Mouse (Mus musculus) liver, postnatal 0 days (tissue): Measurements from ENCODE around the gene Timm23. TPM values are rescaled to one million over a fixed set of nuclear protein-coding genes. Genes with fewer than 3 reads are reported as not detected.
"Not testable (repeated sequence)": the region's sequence is repeated elsewhere in the genome, so short reads cannot be mapped to it uniquely, and the experiment has no call there.

Experiments used
- ATAC-seq: fragments of 200-750 bp; cut with Nextera tagmentation; 2 replicates; pipeline ENCODE4 v1.8.0; 2017; ENCODE audit warnings: mild to moderate bottlenecking, moderate library complexity
- DNase-seq: peaks from one replicate; pipeline ENCODE4 v3.0.0-alpha.2; 2016
- H3K27ac ChIP-seq: fragments of 300-500 bp; sonication (generic); 2 replicates; pipeline ENCODE4 v1.5.1; 2014; ENCODE audit warnings: antibody characterized with exemption, moderate library complexity, mild to moderate bottlenecking, low read depth
- H3K27me3 ChIP-seq: fragments of 300-500 bp; sonication (generic); 2 replicates; pipeline ENCODE4 v1.6.1; 2014; ENCODE audit warnings: low read length, control low read depth, mixed read lengths; ENCODE audit not compliant: insufficient read depth
- H3K36me3 ChIP-seq: fragments of 300-500 bp; sonication (generic); replicated peaks from 2 replicates; pipeline ENCODE4 v1.6.1; 2014; ENCODE audit warnings: mild to moderate bottlenecking, control low read depth, low read length, moderate library complexity, mixed read lengths; ENCODE audit not compliant: insufficient read depth
- H3K4me1 ChIP-seq: fragments of 300-500 bp; sonication (generic); 2 replicates; pipeline ENCODE4 v1.6.1; 2014; ENCODE audit warnings: antibody characterized with exemption, mild to moderate bottlenecking, control low read depth; ENCODE audit not compliant: insufficient read depth
- H3K4me2 ChIP-seq: fragments of 300-500 bp; sonication (generic); 2 replicates; pipeline ENCODE4 v1.6.1; 2014; ENCODE audit warnings: low read depth, mild to moderate bottlenecking, low read length, moderate library complexity, mixed read lengths
- H3K4me3 ChIP-seq: fragments of 300-500 bp; sonication (generic); 2 replicates; pipeline ENCODE4 v1.5.1; 2014; ENCODE audit warnings: low read depth, low read length
- H3K9ac ChIP-seq: fragments of 300-500 bp; sonication (generic); replicated peaks from 2 replicates; pipeline ENCODE4 v1.6.1; 2014; ENCODE audit warnings: mild to moderate bottlenecking, moderate library complexity
- H3K9me3 ChIP-seq: fragments of 300-500 bp; sonication (generic); 2 replicates; pipeline ENCODE4 v1.6.1; 2016; ENCODE audit warnings: mild to moderate bottlenecking, control low read depth, low read length, mixed read lengths
- CTCF ChIP-seq: sonication (generic); IDR thresholded peaks from 2 replicates; pipeline ENCODE4 v1.5.1; 2016; ENCODE audit warnings: antibody characterized with exemption, low read depth
- EP300 ChIP-seq: IDR thresholded peaks from 2 replicates; pipeline ENCODE4 v1.6.1; 2016; ENCODE audit warnings: antibody characterized with exemption, low read depth, mild to moderate bottlenecking
- WGBS: fragments of 180-500 bp; shearing (Covaris S2); extraction: QIAGEN DNeasy Blood & Tissue Kit; methylation state at CpG from one replicate; pipeline ENCODE4 v1.1.7; 2014; ENCODE audit not compliant: insufficient replicate concordance; 5-methylcytosine and 5-hydroxymethylcytosine counted together
- polyA plus RNA-seq: library from polyadenylated mRNA; unstranded; fragments of >200 nt; fragmentation: Nextera tagmentation; extraction: Ambion mirVana; gene quantifications from 2 replicates; pipeline ENCODE4 v1.2.1, GENCODE M21; 2015

Timm23 gene
- polyA plus RNA-seq, 1 experiment from 2014 or later: 211 TPM

DNA sequence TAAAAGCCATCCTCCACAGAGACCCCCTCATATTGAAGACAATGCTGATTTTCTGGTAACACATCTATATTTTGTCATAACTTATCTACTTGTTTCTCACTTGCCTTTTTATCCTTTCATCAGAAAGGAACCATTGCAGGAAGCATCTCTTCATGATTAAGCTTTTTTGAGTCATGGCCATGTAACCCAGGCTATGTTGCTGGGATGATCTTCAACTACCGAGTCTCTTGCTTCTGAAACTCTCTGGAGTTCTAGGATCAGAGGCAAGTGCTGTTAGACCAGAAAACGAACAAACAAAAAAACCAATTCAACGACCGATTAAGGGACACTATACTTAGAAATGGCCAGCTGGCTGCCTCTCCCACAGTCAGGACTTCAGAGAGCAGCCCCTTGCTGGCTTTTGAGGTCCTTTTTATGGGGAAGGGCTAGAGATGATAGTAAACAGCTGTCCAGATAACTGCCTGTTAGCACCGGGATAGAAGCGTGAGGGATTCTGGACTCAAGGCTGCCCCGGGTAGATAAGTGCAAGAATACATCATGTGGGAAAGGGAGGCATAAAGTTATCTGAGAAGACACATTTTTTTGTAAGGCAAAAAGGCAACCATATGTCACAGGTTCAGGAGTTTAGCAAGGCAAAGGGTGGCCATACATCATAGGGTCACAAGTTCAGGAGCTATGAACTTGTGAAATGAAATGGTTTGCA is 55.7 kb downstream of the Timm23 start:
- ATAC-seq (peak; percentile 98), DNase-seq (peak; percentile 61)
- no peak for TF ChIP-seq CTCF
- peak; percentile 99 for TF ChIP-seq EP300
- Histone ChIP-seq H3K27me3 (no peaks in the 10 kb centered on the region), H3K27ac (peak overlapping the region; percentile 88), H3K9me3 (peaks cover 6% of the 10 kb centered on the region), H3K9ac (peak overlapping the region; percentile 53), H3K4me3 (peak overlapping the region; percentile 41), H3K4me2 (peak overlapping the region; percentile 49), H3K36me3 (no peaks in the 10 kb centered on the region), H3K4me1 (no peaks in the 10 kb centered on the region; the same call in 1 of the 2 replicates)
- WGBS: 40% methylated on average over 7 of the region's 7 CpGs

DNA sequence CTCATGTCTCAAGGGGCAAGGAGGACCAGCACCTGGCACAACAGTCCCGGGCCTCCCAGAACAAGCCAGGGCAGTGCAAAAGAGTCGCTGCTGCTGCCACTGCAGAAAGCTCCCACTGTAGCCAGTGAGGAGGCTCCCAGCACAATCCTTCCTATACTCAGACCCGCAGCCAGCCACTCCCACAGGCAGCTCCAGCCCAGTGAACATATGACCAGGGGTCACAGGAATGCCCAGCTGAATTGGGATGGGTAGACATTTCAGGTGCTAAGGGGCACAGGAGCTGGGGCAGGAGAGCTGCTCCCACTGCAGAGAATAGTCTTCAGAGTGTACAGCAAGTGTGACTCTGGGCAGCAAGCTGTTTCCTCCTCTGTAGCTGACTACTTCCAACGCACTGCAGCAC is 56.3 kb downstream of the Timm23 start:
- no peak for DNase-seq
- Histone ChIP-seq H3K9me3 (peaks cover 6% of the 10 kb centered on the region), H3K9ac (peak overlapping the region; percentile 53), H3K4me2 (peak overlapping the region; percentile 49), H3K36me3 (no peaks in the 10 kb centered on the region), H3K27me3 (no peaks in the 10 kb centered on the region), H3K27ac (peak overlapping the region; percentile 88), H3K4me1 (no peaks in the 10 kb centered on the region; the same call in 1 of the 2 replicates), H3K4me3 (peak overlapping the region; percentile 41)
- no peak for TF ChIP-seq CTCF
- no peak for TF ChIP-seq EP300
- 53% methylated on average over 4 of the region's 4 CpGs for WGBS
- peak; percentile 22; the same call in 1 of the 2 replicates for ATAC-seq

DNA sequence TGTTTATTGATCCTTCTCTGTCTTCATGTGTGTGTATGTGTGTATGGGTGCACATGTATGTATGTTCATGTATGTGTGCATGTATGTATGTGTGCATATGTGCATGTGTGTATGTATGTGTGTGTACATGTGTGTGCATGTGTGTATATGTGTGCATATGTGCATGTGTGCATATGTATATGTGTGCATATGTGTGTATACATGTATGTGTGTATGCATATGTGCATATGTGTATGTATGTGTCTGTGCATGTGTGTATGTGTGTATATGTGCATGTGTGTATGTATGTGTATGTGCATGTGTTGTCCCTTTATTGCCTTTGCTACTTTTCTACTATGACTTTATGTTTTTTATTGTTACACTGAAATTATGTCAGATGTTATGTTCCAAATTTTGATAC is 57.0 kb downstream of the Timm23 start:
- Histone ChIP-seq H3K36me3 (no peaks in the 10 kb centered on the region), H3K27ac (no peak overlapping the region), H3K4me3 (no peak overlapping the region), H3K4me1 (no peaks in the 10 kb centered on the region; the same call in 1 of the 2 replicates), H3K9me3 (peaks cover 6% of the 10 kb centered on the region), H3K9ac (no peak overlapping the region), H3K27me3 (no peaks in the 10 kb centered on the region), H3K4me2 (no peak overlapping the region)
- DNase-seq (no peak), ATAC-seq (no peak)
- no peak for TF ChIP-seq EP300
- no peak for TF ChIP-seq CTCF

- no peaks in the 10 kb centered on the region; the same call in 1 of the 2 replicates for H3K4me1 ChIP-seq
- no peak for DNase-seq
- TF ChIP-seq EP300 (no peak), CTCF (no peak)
- no peaks in the 10 kb centered on the region for H3K36me3 ChIP-seq
- ATAC-seq: no peak
- no peaks in the 10 kb centered on the region for H3K27me3 ChIP-seq
- H3K9ac ChIP-seq: no peak within 1 kb of the TSS
- no peak within 1 kb of the TSS for H3K27ac ChIP-seq
- H3K4me2 ChIP-seq: no peak within 1 kb of the TSS
- H3K4me3 ChIP-seq: no peak within 1 kb of the TSS
- no peaks in the 10 kb centered on the region for H3K9me3 ChIP-seq
- 85% methylated on average over 5 of the region's 5 CpGs for WGBS
Measured at GRCm38 (mm10) chr14:32141723-32142122, 60.0 kb downstream of the Timm23 start, which contains the start of gene Msmb. TSS of gene Msmb (plus strand) at chr14:32142023.

GRCm38 (mm10) chr14:32140359-32140965 is 61.2 kb downstream of the Timm23 start:
- peaks cover 8% of the 10 kb centered on the region for H3K4me1 ChIP-seq
- ATAC-seq: no peak
- H3K9ac ChIP-seq: no peak overlapping the region

GRCm38 (mm10) chr14:32136467-32136866 is 65.2 kb downstream of the Timm23 start:
- H3K9ac ChIP-seq, DNase-seq, ATAC-seq, H3K4me3 ChIP-seq, H3K9me3 ChIP-seq, H3K27ac ChIP-seq, H3K4me2 ChIP-seq, H3K27me3 ChIP-seq, H3K36me3 ChIP-seq: not testable (repeated sequence)
- peaks cover 30% of the 10 kb centered on the region for H3K4me1 ChIP-seq
- WGBS: 41% methylated on average over 3 of the region's 3 CpGs

More at GRCm38 (mm10) chr14:32140359-32140965, 61.2 kb downstream of the Timm23 start:
- H3K27me3 ChIP-seq: no peaks in the 10 kb centered on the region
- TF ChIP-seq EP300 (no peak), CTCF (no peak)
- no peaks in the 10 kb centered on the region for H3K36me3 ChIP-seq
- no peaks in the 10 kb centered on the region for H3K9me3 ChIP-seq
- H3K4me2 ChIP-seq: no peak overlapping the region
- H3K27ac ChIP-seq: no peak overlapping the region
- H3K4me3 ChIP-seq: no peak overlapping the region
- no peak for DNase-seq
- 69% methylated on average over 5 of the region's 5 CpGs for WGBS
